Mouse (Mus musculus) brown adipose tissue, adult 24 weeks (tissue): ENCODE measurements around the gene Itpkb. TPM values are rescaled to one million over a fixed set of nuclear protein-coding genes. Genes with fewer than 3 reads are reported as not detected.

ENCODE experiments used
- H3K27ac ChIP-seq: fragments of 200-500 bp; replicated peaks from 2 replicates; pipeline ENCODE4 v1.5.1; 2012; ENCODE audit warnings: low read depth, mild to moderate bottlenecking, low read length
- H3K4me1 ChIP-seq: fragments of 200-500 bp; 2 replicates; pipeline ENCODE4 v1.6.1; 2012; ENCODE audit warnings: low read length, mixed read lengths; ENCODE audit not compliant: control insufficient read depth, insufficient read depth, insufficient read length
- H3K4me3 ChIP-seq: fragments of 200-500 bp; 2 replicates; pipeline ENCODE4 v1.5.1; 2012; ENCODE audit warnings: low read depth, mild to moderate bottlenecking, low read length, moderate library complexity; ENCODE audit not compliant: insufficient read depth
- polyA plus RNA-seq: library from polyadenylated mRNA; stranded (reverse); fragments of >200 nt; gene quantifications from 2 replicates; pipeline ENCODE4 v1.2.4, GENCODE M21; 2012; ENCODE audit not compliant: missing spikeins, insufficient read depth, insufficient read length

Itpkb gene
- polyA plus RNA-seq, 1 experiment = 15.8 TPM

GRCm38 (mm10) chr1:180347059-180347458 is 16.8 kb downstream of the Itpkb start:
- Histone ChIP-seq H3K4me3 (no peak overlapping the region), H3K27ac (0 out of 2 replicates have a peak overlapping the region, but pooled peaks have one; percentile 3), H3K4me1 (peaks cover 62% of the 10 kb centered on the region)

GRCm38 (mm10) chr1:180347907-180348306 is 17.6 kb downstream of the Itpkb start:
- Histone ChIP-seq H3K27ac (no peak overlapping the region), H3K4me3 (no peak overlapping the region), H3K4me1 (peaks cover 65% of the 10 kb centered on the region)

GRCm38 (mm10) chr1:180349090-180349489 is 18.8 kb downstream of the Itpkb start:
- no peak overlapping the region for H3K4me3 ChIP-seq
- peaks cover 68% of the 10 kb centered on the region for H3K4me1 ChIP-seq
- no peak overlapping the region for H3K27ac ChIP-seq

- Histone ChIP-seq H3K4me1 (peaks cover 68% of the 10 kb centered on the region), H3K4me3 (no peak overlapping the region), H3K27ac (no peak overlapping the region)
Observed at GRCm38 (mm10) chr1:180352258-180352657, 22.0 kb downstream of the Itpkb start.

GRCm38 (mm10) chr1:180354129-180354528 is 23.8 kb downstream of the Itpkb start:
- H3K4me3 ChIP-seq = no peak overlapping the region
- peak overlapping the region; percentile 23 for H3K27ac ChIP-seq
- peaks cover 68% of the 10 kb centered on the region for H3K4me1 ChIP-seq

DNA sequence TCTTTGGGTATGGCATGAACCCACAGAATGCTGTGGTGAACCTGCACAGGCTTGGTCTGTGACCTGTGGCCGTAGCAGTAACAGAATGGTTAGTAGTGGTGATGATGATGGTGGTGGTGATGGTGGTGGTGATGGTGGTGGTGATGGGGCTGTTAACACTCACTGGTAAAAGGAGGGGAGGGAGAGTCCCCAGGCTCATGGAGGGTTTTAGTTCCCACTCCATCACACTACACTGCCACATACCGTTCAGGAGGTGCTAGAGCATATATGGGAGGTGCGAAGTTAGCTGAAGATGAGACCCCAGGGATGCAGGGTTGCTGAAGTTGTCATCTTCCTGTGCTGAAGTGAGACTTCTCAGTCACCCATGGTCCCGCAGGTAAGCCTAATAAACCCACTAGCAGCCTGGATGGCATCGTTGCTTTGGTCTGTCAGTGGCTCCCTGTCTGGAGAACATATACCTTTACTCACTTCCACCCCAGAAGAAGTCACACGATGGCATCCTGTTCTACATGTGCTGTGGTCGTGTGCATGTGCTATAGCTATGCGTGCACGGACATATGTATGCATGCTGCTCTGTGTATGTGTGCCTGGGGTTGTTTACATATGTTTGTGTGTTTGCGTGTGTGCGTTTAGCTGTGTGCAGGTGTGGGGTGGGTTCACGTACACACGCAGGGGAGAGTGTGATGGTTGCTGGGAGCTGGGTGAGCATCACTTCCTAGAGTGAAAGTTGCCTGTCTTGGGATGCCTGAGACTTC is 24.9 kb downstream of the Itpkb start:
- peaks cover 67% of the 10 kb centered on the region for H3K4me1 ChIP-seq
- no peak overlapping the region for H3K4me3 ChIP-seq
- H3K27ac ChIP-seq = peak overlapping the region; percentile 75

- Histone ChIP-seq H3K27ac (peak overlapping the region; percentile 75), H3K4me1 (peaks cover 64% of the 10 kb centered on the region)
Observed at GRCm38 (mm10) chr1:180356176-180356575, 25.9 kb downstream of the Itpkb start.

DNA sequence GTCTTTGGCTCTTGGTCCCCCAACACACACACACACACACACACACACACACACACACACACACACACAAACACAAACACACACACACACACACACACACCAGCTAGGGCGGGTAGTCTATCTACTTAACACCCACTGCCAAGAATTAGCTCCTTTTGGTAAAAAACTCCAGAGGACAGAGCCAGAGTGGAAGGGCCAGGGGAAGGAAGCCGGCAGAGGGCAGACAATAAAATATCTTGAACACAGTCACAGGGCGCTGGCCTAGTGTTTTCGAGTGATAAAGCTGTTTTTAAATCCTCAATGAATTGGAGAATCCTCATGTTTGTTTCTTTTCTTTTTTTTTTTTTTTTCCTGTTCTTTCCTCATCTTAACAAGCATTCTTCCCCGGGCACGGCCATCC is 26.6 kb downstream of the Itpkb start:
- Histone ChIP-seq H3K4me3 (no peak overlapping the region), H3K4me1 (peaks cover 62% of the 10 kb centered on the region), H3K27ac (peak overlapping the region; percentile 75)

More at GRCm38 (mm10) chr1:180356176-180356575, 25.9 kb downstream of the Itpkb start:
- H3K4me3 ChIP-seq = 0 out of 2 replicates have a peak overlapping the region, but pooled peaks have one; percentile 17

DNA sequence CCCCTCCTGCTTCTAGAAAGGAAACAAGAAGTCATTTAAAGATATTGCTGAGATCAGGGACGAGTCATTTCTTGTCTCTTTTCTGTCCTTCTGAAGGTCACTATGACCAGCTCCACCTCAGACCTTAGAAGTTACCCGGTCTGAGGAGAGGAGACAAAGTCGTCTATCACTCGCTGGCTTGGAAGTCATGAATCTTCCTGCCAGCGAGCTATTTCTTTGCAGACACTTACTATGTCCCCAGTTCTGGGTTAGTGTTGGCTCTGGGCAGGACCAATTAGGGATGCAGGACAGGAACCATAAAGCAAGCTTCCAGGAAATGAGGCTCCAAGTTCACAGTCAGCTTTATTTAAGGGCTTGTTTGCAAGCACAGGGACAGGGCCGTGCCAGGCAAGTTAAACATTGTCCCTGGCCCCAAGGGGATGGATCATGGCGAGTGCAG is 27.6 kb downstream of the Itpkb start:
- H3K4me1 ChIP-seq = peaks cover 63% of the 10 kb centered on the region

GRCm38 (mm10) chr1:180358466-180358865 is 28.2 kb downstream of the Itpkb start:
- peaks cover 64% of the 10 kb centered on the region for H3K4me1 ChIP-seq
- no peak overlapping the region for H3K4me3 ChIP-seq
- H3K27ac ChIP-seq = peak overlapping the region; percentile 75

More for the DNA sequence above, 27.6 kb downstream of the Itpkb start:
- Histone ChIP-seq H3K4me3 (no peak overlapping the region), H3K27ac (peak overlapping the region; percentile 75)

DNA sequence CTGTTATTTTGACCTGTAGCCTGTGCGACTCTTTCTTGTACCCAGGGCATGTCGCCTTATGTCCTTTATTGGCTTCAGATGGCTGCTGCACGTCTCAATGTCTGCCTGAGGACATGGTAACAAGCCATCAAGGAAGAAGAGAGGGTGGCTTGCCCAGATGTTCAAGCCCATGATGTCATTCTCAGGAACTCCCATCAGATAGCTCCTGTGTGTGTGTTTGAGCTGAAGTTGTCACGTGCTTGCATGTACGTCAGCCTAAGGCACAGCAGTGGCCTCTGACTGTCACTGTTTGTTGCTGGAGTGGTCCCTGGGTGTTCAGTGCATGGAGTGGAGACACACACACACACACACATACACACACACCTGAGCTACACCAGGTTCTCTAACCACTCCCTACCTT is 29.0 kb downstream of the Itpkb start:
- Histone ChIP-seq H3K4me1 (peaks cover 63% of the 10 kb centered on the region), H3K4me3 (no peak overlapping the region), H3K27ac (peak overlapping the region; percentile 53)

DNA sequence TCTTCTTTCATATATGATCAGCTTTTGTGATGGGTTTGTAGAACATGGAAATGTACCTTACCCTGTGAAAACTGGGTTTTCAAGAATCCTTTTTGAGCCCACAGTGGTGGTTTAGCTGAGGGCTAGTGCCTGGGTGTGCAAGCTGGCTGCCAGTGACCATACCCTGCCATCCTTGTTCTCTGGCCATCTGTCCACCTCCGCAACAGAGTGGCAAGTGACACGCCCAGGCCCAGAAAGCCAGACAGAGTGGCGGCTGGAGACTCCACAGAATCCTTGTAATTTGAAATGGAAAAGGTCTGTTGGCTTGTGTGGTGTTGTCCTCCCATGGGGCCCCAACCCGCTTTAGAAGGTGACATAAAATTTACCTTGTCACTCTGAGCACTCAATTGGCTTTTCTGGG is 31.9 kb downstream of the Itpkb start:
- Histone ChIP-seq H3K4me3 (no peak overlapping the region), H3K27ac (no peak overlapping the region; the same call in 1 of the 2 replicates), H3K4me1 (peaks cover 55% of the 10 kb centered on the region)

DNA sequence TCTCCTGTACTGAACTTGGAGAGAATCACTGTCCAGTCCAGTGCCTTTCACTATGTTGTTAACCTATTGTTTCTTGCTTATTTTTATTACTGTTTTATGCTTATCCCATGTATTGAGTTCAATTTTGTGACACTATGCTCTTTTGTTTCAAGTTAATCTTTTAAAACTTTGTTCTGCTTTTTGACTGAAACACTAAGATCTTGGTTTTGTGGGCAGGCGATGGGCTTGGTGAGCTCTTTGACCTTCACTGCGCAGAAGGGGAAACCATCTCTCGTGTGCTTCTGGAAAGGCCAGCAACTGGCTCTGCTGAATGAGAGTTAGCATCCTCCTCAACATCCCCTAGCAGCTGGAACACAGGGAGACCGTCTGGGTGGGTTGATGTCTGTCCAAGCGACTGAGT is 32.6 kb downstream of the Itpkb start:
- Histone ChIP-seq H3K4me1 (peaks cover 58% of the 10 kb centered on the region), H3K4me3 (no peak overlapping the region), H3K27ac (peak overlapping the region; percentile 52)

DNA sequence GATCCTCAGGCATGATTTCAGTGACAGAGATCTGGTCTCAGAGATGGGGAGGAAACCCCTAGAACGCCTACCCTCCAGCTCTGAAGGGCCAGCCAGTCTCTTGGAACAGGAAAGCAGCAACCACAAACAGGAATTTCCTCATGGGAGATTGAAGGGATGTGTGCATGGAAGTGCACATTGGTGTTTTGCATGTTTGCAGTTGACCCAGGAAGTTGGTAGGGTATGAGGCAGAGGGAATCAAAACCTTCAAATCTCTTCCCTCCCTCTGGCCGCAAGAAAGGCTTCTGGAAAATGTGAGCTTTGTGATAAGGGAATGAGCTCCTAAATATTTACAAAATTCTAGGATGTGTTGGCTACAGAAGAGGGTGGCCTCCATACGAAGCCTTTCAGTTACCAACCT is 33.0 kb downstream of the Itpkb start:
- H3K27ac ChIP-seq = peak overlapping the region; percentile 52
- no peak overlapping the region for H3K4me3 ChIP-seq
- H3K4me1 ChIP-seq = peaks cover 59% of the 10 kb centered on the region

DNA sequence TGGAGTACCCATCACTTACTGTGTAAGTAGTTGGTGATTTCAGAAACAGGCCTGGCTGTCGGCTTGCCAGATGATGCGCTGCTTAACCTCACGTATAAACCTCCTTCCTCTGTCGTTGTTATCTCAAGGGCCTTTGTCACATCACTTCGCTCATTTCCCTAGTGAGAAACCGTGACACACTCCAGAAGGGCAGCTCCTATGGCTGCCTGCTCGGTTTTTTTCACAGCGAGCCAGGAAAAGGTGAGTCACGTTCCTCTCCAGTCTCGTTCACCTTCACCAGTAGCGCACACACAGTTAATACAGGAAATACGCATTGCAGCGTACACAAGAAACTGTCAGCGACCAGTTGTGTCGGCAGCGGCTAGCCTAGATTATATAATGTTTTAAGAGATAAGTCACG is 33.7 kb downstream of the Itpkb start:
- Histone ChIP-seq H3K4me3 (peak overlapping the region; percentile 16; the same call in 1 of the 2 replicates), H3K27ac (peak overlapping the region; percentile 52), H3K4me1 (peaks cover 60% of the 10 kb centered on the region)

DNA sequence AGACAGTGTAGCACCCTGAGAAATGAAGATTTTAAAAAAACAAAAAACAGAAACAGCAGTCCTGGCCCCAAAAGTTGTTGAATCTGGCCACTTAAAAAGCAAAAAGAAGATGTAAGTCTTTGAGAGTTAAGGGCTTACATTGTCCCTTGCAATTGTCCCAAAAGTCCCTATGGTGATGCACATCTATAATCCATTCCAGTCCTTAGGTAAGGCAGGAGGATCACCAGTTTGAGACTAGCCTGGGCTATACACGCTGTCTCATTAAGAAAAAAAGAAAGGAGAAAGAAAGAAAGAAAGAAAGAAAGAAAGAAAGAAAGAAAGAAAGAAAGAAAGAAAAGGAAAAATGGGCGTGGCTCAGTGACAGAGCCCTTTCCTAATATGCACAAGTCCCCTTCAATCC is 34.4 kb downstream of the Itpkb start:
- peak overlapping the region; percentile 63 for H3K4me3 ChIP-seq
- peaks cover 64% of the 10 kb centered on the region for H3K4me1 ChIP-seq
- peak overlapping the region; percentile 65 for H3K27ac ChIP-seq
